Mouse (Mus musculus) urinary bladder, postnatal 14 days (tissue): ENCODE measurements around the gene Dnajc4.

Experiments
- DNase-seq: peaks from one replicate; pipeline ENCODE4 v3.0.0; 2021; ENCODE audit warnings: low spot score

Gene Dnajc4

GRCm38 (mm10) chr19:6992011-6992858 is at the start of gene Dnajc4:
Gene Dnajc4, minus strand, starts transcription at chr19:6992572.
- DNase-seq: peak; percentile 97

GRCm38 (mm10) chr19:7041171-7041570 is 48.8 kb upstream of the Dnajc4 start:
- no peak for DNase-seq

DNA sequence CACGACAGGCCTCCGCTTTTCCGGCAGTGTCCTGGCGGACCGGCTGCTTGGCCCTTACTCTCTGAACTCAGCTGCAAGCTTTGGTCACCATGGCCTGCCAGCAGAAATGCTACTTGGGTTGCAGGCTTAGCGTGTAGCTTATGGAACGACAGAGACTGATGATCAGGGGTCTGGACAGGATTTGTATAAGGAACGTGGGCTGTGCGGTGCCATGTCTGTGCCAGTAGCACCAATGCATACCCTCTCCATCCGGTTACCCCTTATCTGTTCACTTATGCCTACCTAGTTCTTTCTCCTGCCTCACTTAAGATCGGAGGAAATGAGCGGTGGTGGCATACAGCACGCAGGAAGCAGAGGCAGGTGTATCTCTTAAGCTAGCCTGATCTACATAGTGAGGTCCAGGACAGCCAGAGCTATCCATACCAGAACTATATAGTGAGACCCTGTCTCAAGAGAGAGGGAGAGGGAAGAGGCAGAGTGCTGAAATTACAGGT is 48.3 kb upstream of the Dnajc4 start:
- DNase-seq: no peak

- peak; percentile 99 for DNase-seq
Measured at GRCm38 (mm10) chr19:7039841-7040636, 47.7 kb upstream of the Dnajc4 start, which contains the start of gene Stip1. Gene Stip1, minus strand, starts transcription at chr19:7039967.

DNA sequence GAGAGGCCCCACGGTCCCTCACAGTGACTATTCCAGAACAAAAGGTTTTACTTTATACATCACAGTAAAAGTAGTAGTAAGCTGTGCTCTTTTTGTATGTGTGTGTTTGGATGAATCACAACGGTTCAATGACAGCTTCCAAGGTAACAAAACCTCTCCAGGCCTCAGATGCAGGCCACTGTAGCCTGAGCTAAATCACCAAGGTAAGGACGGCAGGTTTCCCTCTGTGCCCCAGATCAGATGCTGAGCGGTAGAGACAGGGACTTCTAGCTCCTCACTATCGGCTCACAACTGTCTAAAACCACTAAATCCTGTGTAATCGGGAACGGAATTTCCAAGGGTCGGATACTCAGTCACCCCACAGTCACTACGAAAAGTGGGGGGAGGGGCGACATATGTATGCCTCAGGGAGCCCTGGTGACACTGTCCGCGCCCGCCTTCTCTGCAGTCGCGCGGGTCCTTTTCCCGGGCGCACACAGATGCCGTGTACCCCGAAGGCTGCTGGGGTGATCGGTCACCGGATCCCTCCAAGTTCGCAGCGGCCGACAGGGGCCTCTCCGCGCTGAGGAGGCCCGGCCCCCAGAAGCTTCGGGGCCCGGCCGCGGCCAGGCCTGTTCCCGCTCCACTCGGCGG is 46.8 kb upstream of the Dnajc4 start:
- DNase-seq: peak; percentile 43

DNA sequence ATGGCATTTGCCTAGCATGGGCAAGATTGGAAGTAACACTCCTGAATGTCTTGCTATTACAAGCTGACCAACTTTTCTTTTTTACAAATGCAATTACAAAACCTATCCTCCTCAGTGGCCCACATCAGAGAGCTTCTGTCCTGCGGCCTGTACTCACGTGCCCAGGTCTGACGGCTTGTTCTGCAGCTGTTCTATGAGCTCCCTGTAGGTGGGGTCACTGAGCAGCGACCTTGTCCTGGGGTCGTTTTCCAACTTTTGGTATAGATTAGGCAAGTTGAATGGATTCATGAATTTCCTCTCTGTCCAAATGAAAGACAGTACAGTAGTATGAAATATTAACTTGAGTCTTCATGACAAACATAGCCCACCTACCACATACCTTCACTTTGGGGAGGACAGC is 41.6 kb upstream of the Dnajc4 start:
- DNase-seq: no peak

GRCm38 (mm10) chr19:7029531-7029930 is 37.2 kb upstream of the Dnajc4 start:
- no peak for DNase-seq

DNA sequence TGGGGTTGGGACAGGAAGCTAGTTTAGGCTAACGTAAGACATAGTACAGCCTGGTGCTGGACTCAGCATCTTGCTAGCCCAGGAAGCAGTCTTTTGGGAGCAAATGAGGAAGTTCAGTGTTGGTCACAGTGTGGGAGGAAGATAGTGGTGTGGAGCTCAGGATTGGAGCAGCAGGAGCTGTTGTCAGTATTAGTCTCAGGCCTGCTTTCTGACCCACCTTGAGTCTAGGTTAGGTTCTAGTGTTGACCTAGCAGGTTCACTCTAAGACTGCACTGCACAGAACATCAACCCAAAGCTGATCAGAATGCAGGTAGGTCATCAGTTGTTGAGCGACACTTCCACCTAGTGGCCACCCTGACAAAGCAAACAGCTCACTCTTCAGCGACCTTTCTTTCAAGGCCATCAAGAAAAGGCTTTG is 27.9 kb upstream of the Dnajc4 start:
- peak; percentile 59 for DNase-seq

DNA sequence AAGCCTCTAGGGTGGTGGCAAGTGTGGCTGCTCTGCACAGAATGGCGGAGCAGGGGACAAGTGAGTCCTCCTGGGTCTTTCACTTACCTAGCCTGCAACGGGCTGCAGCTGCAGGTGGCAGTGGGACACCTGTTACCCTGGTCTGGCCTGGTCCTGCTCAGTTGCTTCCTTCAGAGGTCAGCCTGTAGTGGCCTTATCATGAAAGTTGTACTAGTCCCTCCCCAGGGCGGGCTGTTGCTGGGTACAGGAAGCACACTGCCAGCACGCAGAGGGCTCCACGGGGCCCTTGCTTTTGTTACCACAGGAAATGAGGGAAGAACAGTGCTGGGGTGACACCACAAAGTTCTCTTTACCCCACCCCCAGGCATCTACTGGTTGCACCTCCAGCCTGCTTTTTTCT is 26.8 kb upstream of the Dnajc4 start, which contains the start of gene Fermt3:
Gene Fermt3 (minus strand): TSS at position 279 of the 400 bp plus-strand sequence.
- no peak for DNase-seq

DNA sequence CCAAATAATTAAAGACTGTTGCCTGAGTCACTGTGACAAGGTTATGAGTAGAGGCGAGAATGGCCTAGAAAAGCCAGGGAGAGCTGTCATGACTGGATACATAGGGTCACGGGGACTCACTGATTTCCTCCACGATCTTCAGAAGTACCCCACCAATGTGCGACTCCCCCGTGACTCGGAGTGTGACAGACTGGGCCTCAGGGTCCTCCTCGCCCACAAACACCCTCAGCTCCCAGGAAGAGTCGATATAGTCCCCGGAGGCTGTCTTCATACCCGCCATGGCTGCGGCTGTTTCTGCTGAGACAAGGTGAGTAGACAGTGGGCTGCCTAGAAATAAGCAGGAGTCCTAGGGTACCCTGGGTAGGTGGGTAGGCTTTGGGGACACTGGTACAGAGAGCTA is 26.2 kb upstream of the Dnajc4 start:
- no peak for DNase-seq

GRCm38 (mm10) chr19:7017541-7018457 is 25.4 kb upstream of the Dnajc4 start:
- DNase-seq: no peak

- DNase-seq: no peak
Measured at GRCm38 (mm10) chr19:7014481-7015135, 22.2 kb upstream of the Dnajc4 start.

- peak; percentile 72 for DNase-seq
Measured at GRCm38 (mm10) chr19:7013984-7014383, 21.6 kb upstream of the Dnajc4 start.

GRCm38 (mm10) chr19:7012426-7012825 is 20.1 kb upstream of the Dnajc4 start:
- DNase-seq: no peak

GRCm38 (mm10) chr19:7006892-7007593 is 14.7 kb upstream of the Dnajc4 start:
- DNase-seq: no peak

- DNase-seq: no peak
Measured at GRCm38 (mm10) chr19:6999360-7000063, 7.1 kb upstream of the Dnajc4 start.

DNA sequence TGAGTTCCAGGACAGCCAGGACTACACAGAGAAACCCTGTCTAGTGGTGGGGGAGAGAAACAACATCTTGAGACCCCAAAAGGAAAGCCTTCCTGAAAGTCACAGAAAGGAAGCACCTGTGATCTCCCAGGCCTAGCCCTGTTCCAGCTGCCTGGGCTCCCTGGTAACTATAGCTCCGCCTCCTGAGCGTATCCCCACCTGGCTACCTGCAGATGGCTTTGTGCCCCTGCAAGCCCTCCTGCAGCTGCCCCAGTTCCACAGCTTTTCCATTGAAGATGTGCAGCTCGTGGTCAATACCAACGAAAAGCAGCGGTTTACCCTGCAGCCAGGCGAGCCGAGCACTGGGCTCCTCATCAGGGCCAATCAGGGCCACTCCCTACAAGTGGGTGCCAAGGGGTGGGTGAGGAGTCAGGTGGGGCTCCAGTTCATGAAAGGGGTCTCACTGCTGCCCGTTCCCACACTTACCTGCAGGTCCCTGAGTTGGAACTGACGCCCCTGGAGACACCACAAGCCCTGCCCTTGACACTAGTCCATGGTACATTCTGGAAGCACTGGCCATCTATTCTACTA is 5.4 kb upstream of the Dnajc4 start:
- DNase-seq: no peak

DNA sequence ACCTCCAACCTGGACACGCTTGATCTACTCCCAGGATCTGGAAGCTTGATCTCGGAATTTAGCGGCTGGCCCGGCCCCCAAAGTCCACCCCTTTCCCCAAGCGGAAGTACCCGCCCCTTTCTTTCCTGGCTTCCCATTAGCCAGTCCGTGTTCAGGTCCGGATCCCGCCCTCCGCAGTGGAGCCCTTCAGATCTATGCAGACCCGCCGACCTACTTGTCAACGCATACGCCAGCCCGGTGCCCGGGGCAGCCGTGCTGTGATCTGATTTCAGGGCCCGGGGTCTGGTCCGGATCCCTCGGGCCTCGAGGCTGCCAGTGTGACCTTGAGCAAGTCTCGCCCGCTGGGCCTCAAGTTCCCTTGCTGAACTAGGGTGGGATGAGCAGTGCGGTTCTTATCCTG is 3.6 kb upstream of the Dnajc4 start, which contains the start of the genes Nudt22 and Trpt1:
Gene Nudt22 (minus strand): TSS at position 112 of the 400 bp plus-strand sequence.
Gene Trpt1 (plus strand): TSS at position 126 of the 400 bp plus-strand sequence.
- DNase-seq: peak; percentile 90
